Mouse (Mus musculus): Measurements from ENCODE around the gene Zfyve21.

DNA sequence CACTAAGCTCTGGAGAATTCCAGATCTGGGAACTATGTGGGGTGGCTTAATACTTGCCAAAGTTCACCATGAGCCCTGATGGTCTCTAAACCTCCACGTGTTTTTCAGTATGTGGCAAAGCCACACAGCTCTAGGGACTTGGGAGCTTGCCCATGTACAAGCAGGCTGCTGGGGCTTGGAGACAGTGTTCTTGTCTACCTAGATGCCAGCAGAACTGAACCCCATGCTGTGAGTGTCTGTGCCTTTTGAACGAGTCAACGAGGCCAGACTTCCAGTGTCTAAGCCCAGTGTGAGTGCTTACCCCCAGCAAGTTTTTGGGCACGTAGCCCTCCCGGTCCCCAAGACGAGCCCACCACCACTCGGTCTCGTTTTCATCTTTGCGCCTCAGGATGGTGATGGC lies 16.0 kb downstream of the Zfyve21 start:
- TF ChIP-seq CTCF (IDR thresholded peaks at IDR 0.05; ENCODE audit: low read depth, low read length): no peak
- TF ChIP-seq POLR2A (IDR thresholded peaks at IDR 0.05; ENCODE audit: extremely low read depth, insufficient read depth, low read length): no peak

Measured in liver, adult 2 months (tissue).